12 mouse cellular contexts compared by ENCODE assay signal in genomic region chr4:34371281-34372032, GRCm38 (mm10).
A peak's percentile ranks its signal among the peaks of the same experiment; 100 is the strongest.
DNase-seq lines count a peak whose midpoint lies in the region; ATAC-seq and TF ChIP-seq lines count a peak whose summit lies in the region.
"Had no signal": no experiment of that assay in that cellular context is flagged by ENCODE, and none has a peak within 500 bp of the region (broad histone marks: within the 10 kb centered on the region; RNA-seq: fewer than 3 reads in every experiment).

No protein-coding gene starts in this region.

- no peak overlapping the region for H3K4me3 ChIP-seq in forebrain, embryonic 13.5 days
- no peak overlapping the region for H3K4me3 ChIP-seq in forebrain, embryonic 11.5 days (ENCODE audit: low read depth, low read length)
- H3K4me3 ChIP-seq in MEL (ENCODE audit: control insufficient read depth in 1 of 2, insufficient read depth in 1 of 2, low read depth in 2 of 2, low read length in 2 of 2), result no peak overlapping the region
- H3K4me3 ChIP-seq in limb, embryonic 14.5 days (replicated peaks; ENCODE audit: low read length), result no peak overlapping the region
- H3K4me3 ChIP-seq: limb, embryonic 12.5 days had no signal

- TF ChIP-seq RAD21 in MEL (IDR thresholded peaks at IDR 0.05; ENCODE audit: low read depth, low read length), result peak; percentile 39

- TF ChIP-seq POLR2A in MEL (IDR thresholded peaks at IDR 0.05; ENCODE audit: control insufficient read depth in 1 of 2, insufficient read depth in 1 of 2, low read depth in 1 of 2, low read length in 2 of 2, poor library complexity in 1 of 2), result no peak
- TF ChIP-seq POLR2A in limb, embryonic 14.5 days (IDR thresholded peaks at IDR 0.05; ENCODE audit: borderline replicate concordance, extremely low read depth, insufficient read depth, insufficient read length), result no peak

- H3K9me3 ChIP-seq in forebrain, embryonic 13.5 days (replicated peaks), result no peaks in the 10 kb centered on the region
- H3K9me3 ChIP-seq in forebrain, embryonic 11.5 days (ENCODE audit: control insufficient read depth, low read length), result no peaks in the 10 kb centered on the region
- H3K9me3 ChIP-seq in MEL (replicated peaks; ENCODE audit: insufficient read depth, low read length), result no peaks in the 10 kb centered on the region
- H3K9me3 ChIP-seq in limb, embryonic 14.5 days (ENCODE audit: control insufficient read depth, low read length), result no peaks in the 10 kb centered on the region
- H3K9me3 ChIP-seq: limb, embryonic 12.5 days had no signal

- TF ChIP-seq EP300 in MEL (IDR thresholded peaks at IDR 0.05; ENCODE audit: low read depth in 1 of 2, low read length in 2 of 2), result no peak

- H3K79me2 ChIP-seq in MEL (ENCODE audit: control insufficient read depth, insufficient read depth, low read length, poor library complexity), result no peaks in the 10 kb centered on the region

- no peaks in the 10 kb centered on the region for H3K27me3 ChIP-seq in forebrain, embryonic 13.5 days
- no peaks in the 10 kb centered on the region for H3K27me3 ChIP-seq in forebrain, embryonic 11.5 days (ENCODE audit: control insufficient read depth, insufficient read depth, low read length)
- peaks cover 0 to 2% of the 10 kb centered on the region in 2 experiments; a peak in 1 of 4 replicates for H3K27me3 ChIP-seq in MEL (ENCODE audit: control insufficient read depth in 1 of 2, insufficient read depth in 2 of 2, low read length in 2 of 2)
- no peaks in the 10 kb centered on the region for H3K27me3 ChIP-seq in limb, embryonic 14.5 days (ENCODE audit: control insufficient read depth, insufficient read depth, low read length)
- H3K27me3 ChIP-seq: limb, embryonic 12.5 days; Patski had no signal

- no peaks in the 10 kb centered on the region for H3K4me1 ChIP-seq in forebrain, embryonic 13.5 days
- no peaks in the 10 kb centered on the region for H3K4me1 ChIP-seq in forebrain, embryonic 11.5 days (replicated peaks; ENCODE audit: control insufficient read depth, insufficient read depth, low read length)
- H3K4me1 ChIP-seq in MEL (ENCODE audit: control insufficient read depth in 1 of 2, insufficient read depth in 2 of 2, low read length in 2 of 2), result no peaks in the 10 kb centered on the region
- H3K4me1 ChIP-seq in limb, embryonic 14.5 days (ENCODE audit: control insufficient read depth, insufficient read depth, low read length), result no peaks in the 10 kb centered on the region

- H3K4me2 ChIP-seq in forebrain, embryonic 13.5 days, result no peak overlapping the region
- H3K4me2 ChIP-seq in forebrain, embryonic 11.5 days (ENCODE audit: low read depth, low read length, severe bottlenecking), result no peak overlapping the region
- no peak overlapping the region for H3K4me2 ChIP-seq in limb, embryonic 14.5 days (replicated peaks; ENCODE audit: low read depth, low read length, severe bottlenecking)
- H3K4me2 ChIP-seq: limb, embryonic 12.5 days had no signal

- H3K27ac ChIP-seq in forebrain, embryonic 13.5 days, result peak overlapping the region; percentile 10; the same call in 1 of the 2 replicates
- no peak overlapping the region for H3K27ac ChIP-seq in forebrain, embryonic 11.5 days (ENCODE audit: low read depth, low read length)
- no peak overlapping the region for H3K27ac ChIP-seq in MEL (ENCODE audit: control insufficient read depth, low read depth, low read length)
- H3K27ac ChIP-seq in limb, embryonic 14.5 days (replicated peaks; ENCODE audit: low read depth, low read length), result no peak overlapping the region
- H3K27ac ChIP-seq: limb, embryonic 12.5 days had no signal

- 64% methylated on average over 8 of the region's 8 CpGs for WGBS in forebrain, embryonic 13.5 days
- 75% methylated on average over 8 of the region's 8 CpGs for WGBS in forebrain, embryonic 11.5 days
- 43% methylated on average over 8 of the region's 8 CpGs for WGBS in limb, embryonic 14.5 days

- no peak for ATAC-seq in forebrain, embryonic 13.5 days
- no peak for ATAC-seq in forebrain, embryonic 11.5 days (replicated peaks; ENCODE audit: low FRiP score)
- ATAC-seq in limb, embryonic 14.5 days (ENCODE audit: low FRiP score, low read depth), result peak; percentile 65
- ATAC-seq: Patski had no signal

- DNase-seq in forebrain, embryonic 11.5 days (ENCODE audit: low spot score), result no peak
- DNase-seq in layer of hippocampus, adult 9-10 months (ENCODE audit: low spot score), result peak; percentile 3
- no peak for DNase-seq in layer of hippocampus, adult 11-12 months (ENCODE audit: low spot score)
- DNase-seq in MEL (ENCODE audit: low read depth, low spot score), result no peak
- peak; percentile 47 for DNase-seq in limb, embryonic 14.5 days (ENCODE audit: low spot score)
- DNase-seq in spleen, postnatal 36 days (ENCODE audit: low spot score in 2 of 2), result no peak
- DNase-seq in heart, postnatal 4 days, result no peak
- DNase-seq: adrenal gland, postnatal 25 days; kidney, postnatal 25 days had no signal

- no peaks in the 10 kb centered on the region for H3K36me3 ChIP-seq in forebrain, embryonic 13.5 days (ENCODE audit: poor library complexity, severe bottlenecking)
- H3K36me3 ChIP-seq in forebrain, embryonic 11.5 days (ENCODE audit: control insufficient read depth, insufficient read depth, low read length), result no peaks in the 10 kb centered on the region
- H3K36me3 ChIP-seq in MEL (ENCODE audit: control insufficient read depth in 1 of 2, insufficient read depth in 2 of 2, low read length in 2 of 2), result no peaks in the 10 kb centered on the region
- no peaks in the 10 kb centered on the region for H3K36me3 ChIP-seq in limb, embryonic 14.5 days (ENCODE audit: control insufficient read depth, insufficient read depth, low read length)
- H3K36me3 ChIP-seq: limb, embryonic 12.5 days had no signal

- no peak overlapping the region for H3K9ac ChIP-seq in forebrain, embryonic 13.5 days
- H3K9ac ChIP-seq in forebrain, embryonic 11.5 days (ENCODE audit: low read length), result no peak overlapping the region
- no peak overlapping the region for H3K9ac ChIP-seq in MEL (ENCODE audit: control insufficient read depth, low read depth, low read length, poor library complexity, severe bottlenecking)
- no peak overlapping the region for H3K9ac ChIP-seq in limb, embryonic 14.5 days (ENCODE audit: low read depth, low read length, severe bottlenecking)
- H3K9ac ChIP-seq: limb, embryonic 12.5 days had no signal

- TF ChIP-seq CTCF in MEL (IDR thresholded peaks at IDR 0.05 in 2 of 3, conservative IDR thresholded peaks at IDR 0.05 in 1 of 3; ENCODE audit: control insufficient read depth in 1 of 3, insufficient read depth in 1 of 3, low read depth in 2 of 3, low read length in 3 of 3, poor library complexity in 1 of 3, severe bottlenecking in 1 of 3), result peak in 1 of 3 experiments; percentile 20; a peak in 1 of 6 replicates

TF ChIP-seq in MEL, 35 proteins besides CTCF, POLR2A, EP300 and RAD21:
- peak; percentile 37 for TF ChIP-seq SMC3 (IDR thresholded peaks at IDR 0.05; ENCODE audit: low read depth, low read length)
- TF ChIP-seq ZNF384 (IDR thresholded peaks at IDR 0.05; ENCODE audit: low read depth, low read length), result peak; percentile 75
- TF ChIP-seq MAZ (IDR thresholded peaks at IDR 0.05; ENCODE audit: low read depth, low read length), result no peak

Comparison
In these comparisons a context has a peak if more than half of its experiments do, and no peak if none do; other contexts are left out.
1. DNase-seq: peak in layer of hippocampus, adult 9-10 months (single experiment) and limb, embryonic 14.5 days (single experiment); none in forebrain, embryonic 11.5 days (single experiment), layer of hippocampus, adult 11-12 months (single experiment), MEL (single experiment), spleen, postnatal 36 days (0 of 2) and heart, postnatal 4 days (single experiment).